ENCODE assay signal across 8 mouse cellular contexts in the genomic region with DNA sequence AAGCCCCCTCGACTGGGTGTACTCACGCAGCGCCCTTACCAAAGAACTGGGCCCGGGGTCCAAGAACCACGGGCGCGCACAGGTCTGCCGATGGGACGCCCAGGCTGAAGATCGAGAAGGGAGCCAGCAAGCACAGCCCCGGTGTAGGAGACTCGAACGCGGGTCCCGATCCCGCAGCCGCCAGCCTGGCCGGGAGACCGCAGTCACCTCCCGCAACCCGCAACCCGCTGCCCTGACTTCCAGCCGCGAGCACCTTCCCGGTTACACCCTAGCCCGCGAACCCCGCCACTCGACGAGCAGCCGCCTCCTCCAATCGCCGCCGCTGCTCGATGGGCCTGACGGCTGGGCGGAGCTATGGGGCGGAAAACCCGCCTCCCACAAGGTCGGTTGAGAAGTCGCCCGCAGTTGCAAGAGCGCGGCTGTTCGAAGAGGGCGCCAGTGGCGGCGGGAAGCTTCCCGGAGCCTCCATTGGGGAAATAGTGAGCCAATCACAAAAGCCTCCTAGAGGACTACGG. TPM values are rescaled to one million over a fixed set of nuclear protein-coding genes. Genes with fewer than 3 reads are reported as not detected.
A peak's percentile ranks its signal among the peaks of the same experiment; 100 is the strongest.
DNase-seq lines count a peak whose midpoint lies in the region; ATAC-seq and TF ChIP-seq lines count a peak whose summit lies in the region.

A gene (minus strand): TSS at position 277 of the 515 bp plus-strand sequence.

- H3K9ac ChIP-seq in CH12.LX (ENCODE audit: insufficient read depth, low read depth), result peak within 1 kb of the TSS; percentile 71
- peak within 1 kb of the TSS; percentile 82 for H3K9ac ChIP-seq in forebrain, embryonic 11.5 days (ENCODE audit: low read length)
- H3K9ac ChIP-seq in heart, embryonic 16.5 days (ENCODE audit: low read length), result peak within 1 kb of the TSS; percentile 91
- H3K9ac ChIP-seq in liver, embryonic 15.5 days, result peak within 1 kb of the TSS; percentile 91
- peak within 1 kb of the TSS; percentile 64 for H3K9ac ChIP-seq in neural tube, embryonic 12.5 days

- dilution Hi-C loops in CH12.LX (cut with MboI; ENCODE audit: extremely low pct_ligation_motif_present, extremely low pct_unique_long_range_greater_than_20kb, low sequenced_read_pairs), result no loop called here

- H3K4me1 ChIP-seq in CH12.LX (ENCODE audit: control insufficient read depth in 1 of 2, insufficient read depth in 2 of 2), result peaks cover 11 to 38% of the 10 kb centered on the region in 2 experiments
- H3K4me1 ChIP-seq in forebrain, embryonic 11.5 days (replicated peaks; ENCODE audit: control insufficient read depth, insufficient read depth, low read length), result peaks cover 6% of the 10 kb centered on the region; the same call in 1 of the 2 replicates
- H3K4me1 ChIP-seq in heart, embryonic 16.5 days (ENCODE audit: control insufficient read depth, insufficient read depth, low read length), result peaks cover 26% of the 10 kb centered on the region
- H3K4me1 ChIP-seq in liver, embryonic 15.5 days (replicated peaks), result peaks cover 34% of the 10 kb centered on the region
- peaks cover 14% of the 10 kb centered on the region for H3K4me1 ChIP-seq in neural tube, embryonic 12.5 days

- TF ChIP-seq EP300 in CH12.LX (IDR thresholded peaks at IDR 0.05; ENCODE audit: low read length), result no peak

- H3K4me2 ChIP-seq in CH12.LX (ENCODE audit: insufficient read depth, low read depth, poor library complexity, severe bottlenecking), result peak within 1 kb of the TSS; percentile 100
- peak within 1 kb of the TSS; percentile 57 for H3K4me2 ChIP-seq in forebrain, embryonic 11.5 days (ENCODE audit: low read depth, low read length, severe bottlenecking)
- peak within 1 kb of the TSS; percentile 79 for H3K4me2 ChIP-seq in heart, embryonic 16.5 days (ENCODE audit: low read depth, low read length)
- H3K4me2 ChIP-seq in liver, embryonic 15.5 days, result peak within 1 kb of the TSS; percentile 82
- peak within 1 kb of the TSS; percentile 58 for H3K4me2 ChIP-seq in neural tube, embryonic 12.5 days (replicated peaks)

- in situ Hi-C loops in CH12.LX (cut with MboI; ENCODE audit: low pct_ligation_motif_present, low pct_unique_long_range_greater_than_20kb, low sequenced_read_pairs), result no loop called here

- DNase-seq in CH12.LX (ENCODE audit: extremely low read depth), result peak; percentile 95
- peak; percentile 93 for DNase-seq in c-Kit-positive CD71-positive TER-119-negative erythroid progenitor cells, embryonic 14.5 days (ENCODE audit: low read depth)
- peak; percentile 98 for DNase-seq in forebrain, embryonic 11.5 days (ENCODE audit: low spot score)
- peak; percentile 98 to 99 for DNase-seq in kidney, postnatal 36 days
- DNase-seq in telencephalon, adult 2 months (ENCODE audit: low read depth, low spot score), result peak; percentile 94

- peak within 1 kb of the TSS; percentile 87 to 97 (median 88) for H3K4me3 ChIP-seq in CH12.LX (replicated peaks in 1 of 3; ENCODE audit: low read depth in 2 of 3, low read length in 2 of 3, poor library complexity in 1 of 3)
- peak within 1 kb of the TSS; percentile 87 for H3K4me3 ChIP-seq in forebrain, embryonic 11.5 days (ENCODE audit: low read depth, low read length)
- H3K4me3 ChIP-seq in heart, embryonic 16.5 days (ENCODE audit: low read length), result peak within 1 kb of the TSS; percentile 95
- H3K4me3 ChIP-seq in liver, embryonic 15.5 days (replicated peaks), result peak within 1 kb of the TSS; percentile 98
- H3K4me3 ChIP-seq in neural tube, embryonic 12.5 days, result peak within 1 kb of the TSS; percentile 78

- peak; percentile 86 for TF ChIP-seq POLR2A in CH12.LX (IDR thresholded peaks at IDR 0.05; ENCODE audit: low read depth, low read length)

- H3K36me3 ChIP-seq in CH12.LX (replicated peaks in 1 of 2; ENCODE audit: control insufficient read depth in 1 of 2, insufficient read depth in 1 of 2, low read length in 1 of 2), result peaks cover 6 to 19% of the 10 kb centered on the region in 2 experiments
- no peaks in the 10 kb centered on the region for H3K36me3 ChIP-seq in forebrain, embryonic 11.5 days (ENCODE audit: control insufficient read depth, insufficient read depth, low read length)
- H3K36me3 ChIP-seq in heart, embryonic 16.5 days (ENCODE audit: control insufficient read depth, insufficient read depth), result no peaks in the 10 kb centered on the region; the same call in 1 of the 2 replicates
- H3K36me3 ChIP-seq in liver, embryonic 15.5 days (replicated peaks), result peaks cover 12% of the 10 kb centered on the region
- peaks cover 3% of the 10 kb centered on the region; the same call in 1 of the 2 replicates for H3K36me3 ChIP-seq in neural tube, embryonic 12.5 days

- H3K79me2 ChIP-seq in CH12.LX (replicated peaks; ENCODE audit: control insufficient read depth, extremely low read depth, insufficient read depth, poor library complexity, severe bottlenecking), result peaks cover 33% of the 10 kb centered on the region

- TF ChIP-seq CTCF in CH12.LX (conservative IDR thresholded peaks at IDR 0.05 in 1 of 2, IDR thresholded peaks at IDR 0.05 in 1 of 2; ENCODE audit: low read depth in 2 of 2, low read length in 2 of 2), result peak in 1 of 2 experiments; percentile 54; a peak in 2 of 4 replicates

- peak; percentile 98 for ATAC-seq in forebrain, embryonic 11.5 days (replicated peaks; ENCODE audit: low FRiP score)
- ATAC-seq in heart, embryonic 16.5 days (replicated peaks; ENCODE audit: extremely low read depth, insufficient read depth, low FRiP score), result peak; percentile 96
- peak; percentile 99 for ATAC-seq in liver, embryonic 15.5 days (ENCODE audit: insufficient read depth)
- ATAC-seq in neural tube, embryonic 12.5 days (ENCODE audit: low FRiP score, low read depth), result peak; percentile 99

- H3K9me3 ChIP-seq in CH12.LX (replicated peaks; ENCODE audit: low read length), result no peaks in the 10 kb centered on the region
- H3K9me3 ChIP-seq in forebrain, embryonic 11.5 days (ENCODE audit: control insufficient read depth, low read length), result no peaks in the 10 kb centered on the region
- H3K9me3 ChIP-seq in heart, embryonic 16.5 days (replicated peaks; ENCODE audit: control insufficient read depth, low read length), result no peaks in the 10 kb centered on the region
- H3K9me3 ChIP-seq in liver, embryonic 15.5 days (replicated peaks), result no peaks in the 10 kb centered on the region
- H3K9me3 ChIP-seq in neural tube, embryonic 12.5 days, result no peaks in the 10 kb centered on the region

- H3K27ac ChIP-seq in CH12.LX (ENCODE audit: insufficient read depth, low read depth), result no peak within 1 kb of the TSS
- H3K27ac ChIP-seq in forebrain, embryonic 11.5 days (ENCODE audit: low read depth, low read length), result no peak within 1 kb of the TSS
- peak within 1 kb of the TSS; percentile 81 for H3K27ac ChIP-seq in heart, embryonic 16.5 days (ENCODE audit: low read length)
- H3K27ac ChIP-seq in liver, embryonic 15.5 days (replicated peaks), result peak within 1 kb of the TSS; percentile 82
- no peak within 1 kb of the TSS for H3K27ac ChIP-seq in neural tube, embryonic 12.5 days

- under 1% methylated on average over 50 of the region's 50 CpGs for WGBS in forebrain, embryonic 11.5 days
- WGBS in heart, embryonic 16.5 days, result under 1% methylated on average over 50 of the region's 50 CpGs
- under 1% methylated on average over 50 of the region's 50 CpGs for WGBS in liver, embryonic 15.5 days (ENCODE audit: insufficient replicate concordance)
- WGBS in neural tube, embryonic 12.5 days, result under 1% methylated on average over 50 of the region's 50 CpGs

- peaks cover 6% of the 10 kb centered on the region for H3K27me3 ChIP-seq in CH12.LX (replicated peaks)
- H3K27me3 ChIP-seq in forebrain, embryonic 11.5 days (ENCODE audit: control insufficient read depth, insufficient read depth, low read length), result no peaks in the 10 kb centered on the region
- no peaks in the 10 kb centered on the region for H3K27me3 ChIP-seq in heart, embryonic 16.5 days (ENCODE audit: control insufficient read depth, insufficient read depth, low read length)
- no peaks in the 10 kb centered on the region for H3K27me3 ChIP-seq in liver, embryonic 15.5 days
- H3K27me3 ChIP-seq in neural tube, embryonic 12.5 days (replicated peaks), result no peaks in the 10 kb centered on the region

- TF ChIP-seq RAD21 in CH12.LX (IDR thresholded peaks at IDR 0.05; ENCODE audit: low read depth, low read length), result no peak

TF ChIP-seq in CH12.LX, 34 proteins besides CTCF, POLR2A, EP300 and RAD21 (continues in another document):
- TF ChIP-seq ETS1 (conservative IDR thresholded peaks at IDR 0.05; ENCODE audit: low read depth, low read length) (no peak), MAFK (IDR thresholded peaks at IDR 0.05; ENCODE audit: insufficient replicate concordance, low read length) (no peak), BHLHE40 (IDR thresholded peaks at IDR 0.05; ENCODE audit: low read depth, low read length) (no peak), TBP (conservative IDR thresholded peaks at IDR 0.05; ENCODE audit: low read depth, low read length) (peak; percentile 26; the same call in 1 of the 2 replicates), MAZ (IDR thresholded peaks at IDR 0.05; ENCODE audit: low read depth, low read length) (no peak), NRF1 (IDR thresholded peaks at IDR 0.05; ENCODE audit: low read depth, low read length) (0 out of 2 replicates have a peak, but pooled peaks have one; percentile 31), GABPA (IDR thresholded peaks at IDR 0.05; ENCODE audit: insufficient replicate concordance, low read depth, low read length) (no peak; the same call in 1 of the 2 replicates), CHD2 (IDR thresholded peaks at IDR 0.05; ENCODE audit: low read length) (peak; percentile 77), MEF2A (IDR thresholded peaks at IDR 0.05; ENCODE audit: borderline replicate concordance, low read depth, low read length) (no peak; the same call in 1 of the 2 replicates), ELF1 (IDR thresholded peaks at IDR 0.05; ENCODE audit: low read depth, low read length) (peak; percentile 90), ZMIZ1 (IDR thresholded peaks at IDR 0.05; ENCODE audit: low read depth, low read length) (no peak), ZKSCAN1 (IDR thresholded peaks at IDR 0.05; ENCODE audit: borderline replicate concordance, low read depth, low read length) (no peak), ZNF384 (IDR thresholded peaks at IDR 0.05; ENCODE audit: low read depth, low read length) (no peak), SMC3 (IDR thresholded peaks at IDR 0.05; ENCODE audit: low read depth, low read length) (no peak), UBTF (IDR thresholded peaks at IDR 0.05; ENCODE audit: low read depth, low read length) (no peak), MXI1 (IDR thresholded peaks at IDR 0.05; ENCODE audit: low read depth, low read length) (no peak)

RNA-seq across cellular contexts. Expression of the gene that starts here (rescaled TPM):
- total RNA-seq in CH12.LX (2012; rRNA removed), result 8.9 and 10.2 TPM in 2 replicates
- 7.4 and 7.7 TPM in 2 replicates for total RNA-seq in CH12.LX (2014; rRNA removed)
- polyA plus RNA-seq in CH12.LX (2012; ENCODE audit: insufficient read length, low read depth), result 8.4 and 8.8 TPM in 2 replicates
- 12.8 and 13.1 TPM in 2 replicates for polyA plus RNA-seq in forebrain, embryonic 11.5 days (2014; fragmentation: Nextera tagmentation; extraction: Ambion mirVana)
- 4.2 and 4.7 TPM in 2 replicates for polyA plus RNA-seq in heart, embryonic 16.5 days (2015; fragmentation: Nextera tagmentation; extraction: Ambion mirVana)
- 4.2 and 4.5 TPM in 2 replicates for polyA plus RNA-seq in liver, embryonic 15.5 days (2015; fragmentation: Nextera tagmentation; extraction: Ambion mirVana)
- 6.0 and 6.6 TPM in 2 replicates for polyA plus RNA-seq in neural tube, embryonic 12.5 days (2016; fragmentation: Nextera tagmentation; extraction: Ambion mirVana)

Comparison
In these comparisons a context has a peak if more than half of its experiments do, and no peak if none do; other contexts are left out.
1. H3K27ac ChIP-seq: peak in heart, embryonic 16.5 days (single experiment) and liver, embryonic 15.5 days (single experiment); none in CH12.LX (single experiment), forebrain, embryonic 11.5 days (single experiment) and neural tube, embryonic 12.5 days (single experiment).
2. Peak in every context shown above with its lines, with median percentiles within 50 percentile points of each other: DNase-seq, H3K4me2 ChIP-seq, H3K4me3 ChIP-seq, H3K9ac ChIP-seq and ATAC-seq.